Mouse (Mus musculus) embryonic fibroblast, embryonic 13.5 days (primary cell): Measurements from ENCODE around the gene Stkld1.

Experiments used
- CTCF ChIP-seq: IDR thresholded peaks from 2 replicates; pipeline ENCODE4 v1.5.1; 2011; ENCODE audit warnings: mild to moderate bottlenecking, control low read depth, low read length, moderate library complexity, borderline replicate concordance; ENCODE audit not compliant: insufficient read depth
- POLR2A ChIP-seq: IDR thresholded peaks from 2 replicates; pipeline ENCODE4 v1.6.1; 2011; ENCODE audit warnings: low read depth, mild to moderate bottlenecking, control low read depth, low read length, moderate library complexity

DNA sequence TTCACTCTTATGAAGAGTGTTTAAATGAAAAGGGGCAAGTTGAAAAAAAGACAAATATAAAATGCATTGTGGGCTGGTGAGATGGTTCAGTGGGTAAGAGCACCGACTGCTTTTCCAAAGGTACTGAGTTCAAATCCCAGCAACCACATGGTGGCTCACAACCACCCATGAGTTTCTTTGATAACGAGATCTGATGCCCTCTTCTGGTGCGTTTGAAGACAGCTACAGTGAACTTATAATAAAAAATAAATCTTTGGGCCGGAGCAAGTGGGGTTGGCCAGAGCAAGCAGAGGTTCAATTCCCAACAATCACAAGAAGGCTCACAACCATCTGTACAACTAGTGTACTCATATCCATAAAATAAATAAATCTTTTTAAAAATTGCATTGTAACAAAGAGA lies 37.9 kb upstream of the Stkld1 start:
- no peak for TF ChIP-seq CTCF
- TF ChIP-seq POLR2A: no peak
